ENCODE assay signal across 14 mouse cellular contexts in genomic region chr5:117988367-117988766, GRCm38 (mm10). TPM values are rescaled to one million over a fixed set of nuclear protein-coding genes. Genes with fewer than 3 reads are reported as not detected.
"Had no signal": no experiment of that assay in that cellular context is flagged by ENCODE, and none has a peak within 500 bp of the region (broad histone marks: within the 10 kb centered on the region; RNA-seq: fewer than 3 reads in every experiment).

No protein-coding gene starts in this region.

- H3K4me2 ChIP-seq: limb, embryonic 13.5 days; midbrain, embryonic 12.5 days had no signal

- H3K27me3 ChIP-seq: limb, embryonic 13.5 days; midbrain, embryonic 12.5 days had no signal

- H3K27ac ChIP-seq: kidney, postnatal 0 days; limb, embryonic 13.5 days; liver, embryonic 14.5 days; midbrain, embryonic 12.5 days had no signal

- H3K4me1 ChIP-seq: limb, embryonic 13.5 days had no signal

- H3K4me3 ChIP-seq: layer of hippocampus, adult 2 months; limb, embryonic 13.5 days; midbrain, embryonic 12.5 days had no signal

- DNase-seq: kidney, adult 11 months; kidney, postnatal 4 days; left cerebral cortex, postnatal 4 days; lung, adult 18-20 months; right cerebral cortex, postnatal 4 days; spleen, adult 18-20 months; thymus, adult 18-20 months; thymus, postnatal 14 days had no signal

- H3K9ac ChIP-seq: limb, embryonic 13.5 days; liver, embryonic 14.5 days; midbrain, embryonic 12.5 days had no signal

- H3K9me3 ChIP-seq: limb, embryonic 13.5 days; midbrain, embryonic 12.5 days had no signal

RNA-seq across cellular contexts. Expression of gene Tesc, which starts 39.2 kb away (rescaled TPM):
- total RNA-seq: megakaryocyte-erythroid progenitor cell, adult 5-6 weeks had no signal
